Mouse (Mus musculus) forebrain, embryonic 11.5 days (tissue): ENCODE results near the gene Atp1a2. TPM values are rescaled to one million over a fixed set of nuclear protein-coding genes. Genes with fewer than 3 reads are reported as not detected.
"Not testable (repeated sequence)": the region's sequence is repeated elsewhere in the genome, so short reads cannot be mapped to it uniquely, and the experiment has no call there.

Experiments used
- ATAC-seq: fragments of 200-750 bp; cut with Nextera tagmentation; replicated peaks from 2 replicates; pipeline ENCODE4 v1.8.0; 2017; ENCODE audit warnings: moderate TSS enrichment; ENCODE audit not compliant: low FRiP score
- DNase-seq: peaks from one replicate; pipeline ENCODE4 v3.0.0-alpha.2; 2017; ENCODE audit warnings: low spot score
- H3K27ac ChIP-seq: fragments of 300-500 bp; sonication (generic); 2 replicates; pipeline ENCODE4 v1.5.1; 2014; ENCODE audit warnings: low read depth, low read length
- H3K27me3 ChIP-seq: fragments of 300-500 bp; sonication (generic); 2 replicates; pipeline ENCODE4 v1.6.1; 2014; ENCODE audit warnings: mild to moderate bottlenecking, low read length, mixed read lengths; ENCODE audit not compliant: control insufficient read depth, insufficient read depth
- H3K36me3 ChIP-seq: fragments of 300-500 bp; sonication (generic); 2 replicates; pipeline ENCODE4 v1.6.1; 2014; ENCODE audit warnings: mild to moderate bottlenecking, low read length, moderate library complexity, mixed read lengths; ENCODE audit not compliant: control insufficient read depth, insufficient read depth
- H3K4me1 ChIP-seq: fragments of 300-500 bp; sonication (generic); replicated peaks from 2 replicates; pipeline ENCODE4 v1.6.1; 2014; ENCODE audit warnings: low read length, mixed read lengths; ENCODE audit not compliant: control insufficient read depth, insufficient read depth
- H3K4me2 ChIP-seq: fragments of 300-500 bp; sonication (generic); 2 replicates; pipeline ENCODE4 v1.6.1; 2014; ENCODE audit warnings: low read depth, mild to moderate bottlenecking, low read length, moderate library complexity, mixed read lengths; ENCODE audit not compliant: severe bottlenecking
- H3K4me3 ChIP-seq: fragments of 300-500 bp; sonication (generic); 2 replicates; pipeline ENCODE4 v1.5.1; 2014; ENCODE audit warnings: low read depth, low read length
- H3K9ac ChIP-seq: fragments of 300-500 bp; sonication (generic); 2 replicates; pipeline ENCODE4 v1.6.1; 2014; ENCODE audit warnings: low read length
- H3K9me3 ChIP-seq: fragments of 300-500 bp; sonication (generic); 2 replicates; pipeline ENCODE4 v1.6.1; 2016; ENCODE audit warnings: low read length, mixed read lengths; ENCODE audit not compliant: control insufficient read depth
- whole genome bisulfite sequencing: fragments of 180-500 bp; shearing (Covaris S2); extraction: QIAGEN DNeasy Blood & Tissue Kit; methylation state at CpG from one replicate; pipeline ENCODE4 v1.1.7; 2014; 5-methylcytosine and 5-hydroxymethylcytosine counted together
- polyA plus RNA-seq: library from polyadenylated mRNA; unstranded; fragments of >200 nt; fragmentation: Nextera tagmentation; extraction: Ambion mirVana; gene quantifications from 2 replicates; pipeline ENCODE4 v1.2.1, GENCODE M21; 2014

The Atp1a2 gene
- polyA plus RNA-seq, 1 experiment from 2014 or later = 1.5 TPM

DNA sequence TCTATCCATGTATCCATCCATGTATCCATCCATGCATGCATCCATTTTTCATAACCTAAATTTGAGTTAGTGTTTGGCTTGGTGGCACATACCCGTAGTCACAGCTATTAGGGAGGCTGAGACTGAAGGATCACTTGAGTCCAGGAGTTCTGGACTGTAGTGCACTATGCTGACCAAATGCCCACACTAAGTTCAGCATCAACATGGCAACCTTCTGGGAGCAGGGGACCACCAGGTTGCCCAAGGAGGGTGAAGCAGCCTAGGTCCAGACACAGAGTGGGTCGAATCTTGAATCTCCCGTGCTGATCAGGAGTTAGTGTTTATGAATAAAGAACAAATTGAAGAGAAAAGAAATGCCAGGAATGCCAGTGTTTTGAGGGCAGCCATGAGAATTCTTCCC is 26.7 kb downstream of the Atp1a2 start:
- peak; percentile 47; the same call in 1 of the 2 replicates for ATAC-seq
- Histone ChIP-seq H3K4me2 (no peak overlapping the region), H3K27ac (no peak overlapping the region), H3K9me3 (no peaks in the 10 kb centered on the region), H3K4me1 (peaks cover 5% of the 10 kb centered on the region), H3K4me3 (no peak overlapping the region), H3K36me3 (no peaks in the 10 kb centered on the region), H3K9ac (no peak overlapping the region), H3K27me3 (no peaks in the 10 kb centered on the region)
- 74% methylated on average over 3 of the region's 3 CpGs for WGBS
- DNase-seq = no peak

DNA sequence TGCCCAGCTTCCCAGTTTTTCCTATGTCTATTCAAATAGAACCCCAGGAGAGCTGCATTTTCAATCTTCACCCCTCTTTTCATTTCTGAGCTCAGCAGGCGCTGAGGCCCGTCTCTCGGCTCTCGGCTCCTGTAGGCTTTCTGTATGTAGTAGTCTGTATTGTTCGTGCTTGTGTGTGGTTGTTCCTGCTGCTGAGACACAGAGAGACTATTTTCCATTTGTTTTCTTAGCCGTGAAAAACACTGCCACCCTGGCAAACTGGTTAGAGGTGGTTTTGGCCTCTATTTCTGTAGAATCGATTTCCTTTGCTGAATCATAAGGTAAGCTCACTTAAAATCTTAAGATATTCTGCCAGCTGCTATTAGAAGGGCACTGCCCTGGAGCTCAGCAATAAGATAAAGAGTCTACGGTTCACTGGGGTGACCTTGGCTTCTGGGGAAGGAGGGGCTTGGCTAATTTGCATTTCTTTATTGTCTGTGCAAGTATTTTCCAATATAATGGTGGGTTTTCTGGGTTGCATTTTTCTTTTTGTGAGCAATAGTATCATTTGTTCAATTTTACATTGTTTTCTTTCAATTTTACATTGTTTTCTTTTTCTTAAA is 36.3 kb downstream of the Atp1a2 start, which contains the start of gene Igsf8:
Gene Igsf8, plus strand, starts transcription at position 165 of the 602 bp plus-strand sequence.
- H3K9me3 ChIP-seq = peaks cover 3% of the 10 kb centered on the region; the same call in 1 of the 2 replicates
- H3K9ac ChIP-seq = no peak within 1 kb of the TSS
- WGBS = 19% methylated on average over 8 of the region's 8 CpGs
- no peaks in the 10 kb centered on the region for H3K36me3 ChIP-seq
- ATAC-seq (peak; percentile 78), DNase-seq (no peak)
- H3K27ac ChIP-seq = peak within 1 kb of the TSS; percentile 79
- H3K4me1 ChIP-seq = no peaks in the 10 kb centered on the region
- peak within 1 kb of the TSS; percentile 11; the same call in 1 of the 2 replicates for H3K4me2 ChIP-seq
- H3K4me3 ChIP-seq = no peak within 1 kb of the TSS
- H3K27me3 ChIP-seq = no peaks in the 10 kb centered on the region

DNA sequence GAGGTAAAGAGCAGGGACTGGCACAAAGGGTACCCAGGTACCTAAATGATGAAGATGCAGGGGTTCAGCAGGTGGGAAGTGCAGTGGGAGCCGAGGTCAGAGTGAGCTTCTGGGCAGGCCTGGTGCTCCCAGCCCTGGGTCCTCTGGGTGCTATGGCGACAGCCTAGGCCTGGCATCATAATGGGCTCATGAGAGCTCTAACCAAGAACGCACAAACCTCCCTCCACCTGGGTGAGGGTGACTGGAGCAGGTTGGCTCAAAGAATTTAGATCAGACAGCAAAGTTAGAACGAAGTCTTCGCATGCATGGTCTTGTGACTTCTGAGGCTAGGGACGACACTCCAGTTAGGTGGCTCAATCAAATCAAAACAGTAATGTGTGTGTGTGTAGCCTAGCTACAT is 39.5 kb downstream of the Atp1a2 start, which contains the start of gene Atp1a4:
Gene Atp1a4, minus strand, starts transcription at position 101 of the 400 bp plus-strand sequence.
- Histone ChIP-seq H3K4me2 (no peak within 1 kb of the TSS), H3K27me3 (no peaks in the 10 kb centered on the region), H3K4me3 (no peak within 1 kb of the TSS), H3K4me1 (no peaks in the 10 kb centered on the region), H3K27ac (no peak within 1 kb of the TSS), H3K9ac (no peak within 1 kb of the TSS), H3K9me3 (no peaks in the 10 kb centered on the region), H3K36me3 (no peaks in the 10 kb centered on the region)
- DNase-seq (no peak), ATAC-seq (no peak)
- WGBS = 92% methylated on average over 6 of the region's 6 CpGs

DNA sequence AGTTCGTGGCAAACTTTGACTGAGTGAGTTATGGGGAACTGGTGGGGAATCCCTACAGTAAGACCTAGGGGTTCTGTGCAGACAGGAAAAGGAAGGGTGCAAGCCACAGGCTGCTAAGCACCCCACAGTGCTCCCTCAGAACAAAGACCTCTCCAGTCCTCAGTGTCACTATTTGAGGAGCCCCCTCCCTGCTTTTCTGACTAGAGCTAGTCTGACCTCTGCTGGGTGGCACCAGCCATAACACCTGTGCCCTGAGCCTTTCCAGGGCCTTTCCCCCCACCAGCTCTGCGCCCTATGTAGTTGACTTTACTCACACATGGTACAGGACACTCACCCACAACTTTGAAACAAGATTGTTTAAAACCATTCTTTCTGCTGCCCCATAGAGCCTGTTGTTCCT is 50.2 kb downstream of the Atp1a2 start:
- DNase-seq (peak; percentile 69), ATAC-seq (peak; percentile 74)
- Histone ChIP-seq H3K4me1 (peaks cover 4% of the 10 kb centered on the region; the same call in 1 of the 2 replicates), H3K4me2 (no peak overlapping the region), H3K9ac (no peak overlapping the region), H3K27ac (no peak overlapping the region), H3K4me3 (no peak overlapping the region), H3K27me3 (no peaks in the 10 kb centered on the region; the same call in 1 of the 2 replicates), H3K9me3 (no peaks in the 10 kb centered on the region), H3K36me3 (no peaks in the 10 kb centered on the region)
- 61% methylated on average over 2 of the region's 2 CpGs for WGBS

DNA sequence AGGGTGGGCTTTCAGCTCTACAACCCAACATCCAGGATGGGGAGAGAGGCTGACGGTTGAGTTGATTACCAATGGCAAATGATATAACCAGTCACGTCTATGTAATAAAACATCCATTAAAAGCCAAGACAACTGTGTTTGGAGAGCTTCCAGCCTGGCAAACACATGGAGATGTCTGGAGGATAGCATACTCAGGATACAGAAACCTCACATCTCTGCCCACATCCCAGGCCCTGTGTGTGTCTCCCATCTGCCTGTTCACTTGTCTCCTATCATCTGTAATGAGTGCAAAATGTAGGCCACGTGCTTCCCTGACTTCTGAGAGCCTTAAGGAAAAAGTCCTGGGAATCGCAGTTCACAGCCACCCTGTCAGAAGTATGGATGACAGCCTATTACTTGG is 50.6 kb downstream of the Atp1a2 start:
- WGBS = 76% methylated on average over 4 of the region's 4 CpGs
- H3K9me3 ChIP-seq = no peaks in the 10 kb centered on the region
- no peak overlapping the region for H3K9ac ChIP-seq
- DNase-seq = no peak
- H3K36me3 ChIP-seq = no peaks in the 10 kb centered on the region
- H3K4me2 ChIP-seq = no peak overlapping the region
- peaks cover 6% of the 10 kb centered on the region; the same call in 1 of the 2 replicates for H3K4me1 ChIP-seq
- H3K27ac ChIP-seq = no peak overlapping the region
- H3K4me3 ChIP-seq = no peak overlapping the region
- H3K27me3 ChIP-seq = no peaks in the 10 kb centered on the region; the same call in 1 of the 2 replicates
- ATAC-seq = no peak

DNA sequence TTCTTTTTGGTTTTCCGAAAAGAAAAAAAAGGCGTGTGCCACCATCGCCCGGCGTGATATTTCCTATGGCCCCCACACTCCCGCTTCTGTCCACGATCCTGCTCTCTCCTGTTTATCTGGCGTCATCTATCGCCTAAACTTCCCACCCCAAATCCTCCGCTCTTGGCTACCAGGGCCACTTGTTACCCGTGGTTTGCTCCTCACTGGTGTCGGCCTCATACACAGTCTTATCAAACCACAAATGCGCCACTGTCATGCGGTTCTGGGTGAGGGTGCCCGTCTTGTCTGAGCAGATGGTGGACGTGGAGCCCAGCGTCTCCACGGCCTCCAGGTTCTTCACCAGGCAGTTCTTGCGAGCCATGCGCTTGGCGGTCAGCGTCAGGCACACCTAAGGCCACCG is 53.2 kb downstream of the Atp1a2 start:
- Histone ChIP-seq H3K4me1 (peaks cover 10% of the 10 kb centered on the region), H3K4me2 (0 out of 2 replicates have a peak overlapping the region, but pooled peaks have one; percentile 2)
- H3K9ac ChIP-seq, ATAC-seq, DNase-seq, H3K27me3 ChIP-seq, H3K4me3 ChIP-seq, H3K27ac ChIP-seq, H3K9me3 ChIP-seq, H3K36me3 ChIP-seq: not testable (repeated sequence)
- 44% methylated on average over 23 of the region's 23 CpGs for WGBS

DNA sequence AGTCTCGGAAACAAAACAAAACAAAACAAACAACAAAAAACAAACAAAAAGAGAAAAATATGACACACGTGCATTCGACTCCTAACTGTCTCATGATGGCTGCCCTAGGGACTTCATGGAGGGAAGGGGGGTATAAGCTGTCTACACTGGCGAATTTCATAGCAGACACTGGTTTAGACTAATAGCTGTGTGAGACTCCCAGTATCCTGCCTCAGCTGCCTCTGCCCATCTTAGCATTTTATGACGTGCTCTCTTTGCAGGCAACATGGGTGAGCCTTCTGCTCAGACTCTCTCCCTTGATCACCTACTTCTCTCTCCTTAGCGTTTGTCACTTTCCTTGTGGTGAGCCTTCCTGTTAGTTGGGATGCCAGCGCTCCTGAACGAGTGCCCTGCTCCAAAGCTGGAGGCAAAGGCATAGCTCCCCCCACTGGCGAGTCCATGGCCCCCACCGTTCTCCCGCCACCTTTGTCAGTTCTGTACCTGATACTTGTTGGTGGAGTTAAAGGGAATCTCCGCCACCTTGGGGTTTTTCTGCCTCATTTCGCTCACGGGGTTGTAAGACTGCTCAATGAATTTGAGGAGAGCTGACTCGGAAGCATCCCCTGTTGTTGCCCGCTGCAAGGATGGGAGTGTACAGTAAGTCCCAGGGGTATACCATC is 54.2 kb downstream of the Atp1a2 start:
- Histone ChIP-seq H3K27me3 (no peaks in the 10 kb centered on the region), H3K9ac (no peak overlapping the region), H3K4me3 (no peak overlapping the region), H3K36me3 (no peaks in the 10 kb centered on the region), H3K27ac (no peak overlapping the region), H3K4me2 (no peak overlapping the region), H3K4me1 (peaks cover 10% of the 10 kb centered on the region), H3K9me3 (no peaks in the 10 kb centered on the region)
- DNase-seq (peak; percentile 57), ATAC-seq (no peak)
- 30% methylated on average over 16 of the region's 16 CpGs for WGBS

DNA sequence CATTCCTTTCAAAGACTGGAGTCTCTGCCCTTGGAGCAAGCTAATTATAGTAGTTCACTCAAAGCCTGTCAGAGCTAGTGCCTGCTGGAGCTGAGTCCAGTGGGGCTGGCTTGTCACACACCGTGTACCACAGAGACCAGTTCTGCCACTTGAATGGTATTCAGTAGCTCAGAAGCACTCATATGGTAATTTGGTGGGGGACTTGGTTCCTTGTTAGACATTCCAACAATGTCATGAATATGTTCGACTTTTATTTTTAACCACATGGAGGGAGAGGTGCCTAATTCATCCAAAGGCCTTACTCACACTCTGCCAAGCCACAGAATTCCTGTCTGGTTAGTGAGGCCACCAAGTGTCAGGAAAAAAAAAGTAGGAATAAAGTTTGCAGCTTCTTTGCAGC is 55.5 kb downstream of the Atp1a2 start:
- peak overlapping the region; percentile 55 for H3K27ac ChIP-seq
- ATAC-seq = peak; percentile 88
- no peak overlapping the region for H3K4me2 ChIP-seq
- no peaks in the 10 kb centered on the region for H3K36me3 ChIP-seq
- 29% methylated on average over 2 of the region's 2 CpGs for WGBS
- no peak overlapping the region for H3K4me3 ChIP-seq
- no peak for DNase-seq
- no peaks in the 10 kb centered on the region for H3K9me3 ChIP-seq
- no peaks in the 10 kb centered on the region for H3K27me3 ChIP-seq
- peaks cover 10% of the 10 kb centered on the region for H3K4me1 ChIP-seq
- H3K9ac ChIP-seq = no peak overlapping the region
